Mouse (Mus musculus): Measurements from ENCODE around the gene Zfp3.

The Zfp3 gene

DNA sequence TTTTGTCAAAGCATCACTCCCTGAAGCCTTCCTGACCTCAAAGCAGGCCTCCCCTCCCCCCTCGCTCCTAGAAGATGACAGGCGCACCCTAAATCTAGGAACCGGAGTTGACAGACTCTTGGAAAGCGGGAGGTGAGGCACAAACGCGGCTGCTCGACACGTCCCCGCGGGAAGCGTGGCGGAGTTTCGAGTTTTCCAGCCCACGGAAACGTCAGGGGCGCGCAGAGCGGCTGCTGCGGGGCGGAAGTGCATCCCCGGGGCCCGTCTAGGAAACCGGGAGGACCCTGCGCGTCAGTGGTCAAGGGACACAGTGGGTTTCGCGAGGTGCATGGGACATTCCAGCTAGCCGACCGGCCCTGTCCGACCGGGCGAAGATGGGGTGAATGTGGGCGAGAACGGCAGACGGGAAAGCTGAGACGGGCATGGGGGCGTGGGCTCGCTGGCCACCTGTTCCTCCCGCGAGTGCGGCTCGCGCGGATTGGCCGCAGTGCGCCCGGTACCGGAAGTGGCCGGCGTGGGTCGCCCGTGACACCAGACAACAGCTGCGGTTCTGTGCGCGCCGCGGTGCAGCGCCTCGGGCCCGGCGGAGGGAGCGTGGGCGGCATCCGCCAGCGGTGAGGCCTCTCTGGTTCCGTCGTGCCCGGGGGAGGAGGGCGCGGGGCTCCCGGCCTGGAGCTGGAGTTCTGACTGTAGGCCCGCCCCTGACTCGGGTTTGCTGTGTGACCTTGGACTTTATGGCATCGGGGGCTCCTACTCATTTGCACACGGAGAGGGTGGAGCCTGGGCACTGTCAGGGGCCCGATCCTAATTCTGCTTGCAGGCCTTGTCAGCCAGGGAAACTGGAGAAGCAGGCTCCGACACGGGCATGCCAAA is at the start of gene Zfp3:
Gene Zfp3, plus strand, starts transcription at position 274 of the 873 bp plus-strand sequence.
- DNase-seq (ENCODE audit: low spot score) = peak; percentile 19

DNA sequence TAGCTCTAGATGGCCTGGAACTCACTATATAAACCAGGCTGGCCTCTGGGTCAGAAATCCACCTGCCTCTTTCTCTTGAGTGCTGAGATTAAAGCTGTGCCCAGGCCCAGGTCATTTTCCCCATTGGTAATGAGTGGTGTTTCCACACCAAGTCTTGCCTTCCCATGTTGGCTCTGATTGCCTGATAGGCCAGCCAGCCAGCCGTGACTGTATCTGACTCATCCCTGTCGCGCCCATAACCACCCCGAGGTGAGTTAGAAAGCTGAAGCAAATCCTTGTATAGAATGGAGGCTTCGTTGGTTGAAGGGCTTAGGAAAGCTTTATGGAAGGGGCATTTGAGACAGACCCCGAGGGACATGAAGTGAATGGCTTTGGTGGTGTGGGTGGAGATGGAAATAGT is 48.2 kb upstream of the Zfp3 start:
- DNase-seq (ENCODE audit: low spot score) = no peak

- DNase-seq (ENCODE audit: low spot score) = no peak
Measured at GRCm38 (mm10) chr11:70718481-70718880, 45.5 kb upstream of the Zfp3 start.

DNA sequence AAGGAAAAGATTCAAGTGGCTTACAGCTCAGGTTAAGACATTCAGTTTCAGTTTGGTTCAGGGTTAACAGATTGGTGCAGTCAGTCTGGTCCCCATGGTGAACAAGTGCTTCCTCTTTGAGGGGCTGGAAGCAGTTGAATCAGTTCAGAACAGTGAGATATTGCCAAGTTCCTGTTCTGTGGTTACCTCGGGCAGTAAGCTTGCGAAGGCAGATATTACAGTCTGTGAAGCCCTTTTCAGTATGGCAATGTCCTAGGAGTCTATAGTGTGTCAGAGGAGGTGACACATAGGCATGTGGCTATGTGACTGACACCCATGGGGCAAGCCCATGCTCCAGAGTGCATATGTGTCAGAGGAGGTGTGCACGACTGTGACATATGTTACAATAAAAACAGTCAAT is 43.4 kb upstream of the Zfp3 start:
- no peak for DNase-seq (ENCODE audit: low spot score)

- DNase-seq (ENCODE audit: low spot score) = no peak
Measured at GRCm38 (mm10) chr11:70721072-70721471, 42.9 kb upstream of the Zfp3 start.

- no peak for DNase-seq (ENCODE audit: low spot score)
Measured at GRCm38 (mm10) chr11:70724706-70725105, 39.3 kb upstream of the Zfp3 start.

DNA sequence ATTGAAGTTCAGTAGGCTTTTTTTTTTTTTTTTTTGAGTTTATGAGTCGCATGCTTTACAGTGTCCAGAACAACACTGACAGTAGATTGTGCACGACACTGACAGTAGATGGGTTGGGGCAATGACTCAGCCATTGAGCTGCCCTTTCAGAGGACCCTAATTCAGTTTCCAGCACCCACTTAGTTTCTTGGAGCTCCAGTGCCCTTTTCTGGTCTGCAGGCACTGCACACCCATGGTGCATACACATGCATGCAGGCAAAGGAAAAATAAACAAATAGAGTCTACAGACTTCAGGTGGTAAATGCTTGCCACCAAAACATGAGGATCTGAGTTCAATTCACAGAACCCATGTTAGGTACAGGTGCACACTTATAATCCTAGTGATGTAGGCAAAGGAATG is 37.4 kb upstream of the Zfp3 start:
- DNase-seq (ENCODE audit: low spot score) = no peak

- DNase-seq (ENCODE audit: low spot score) = no peak
Measured at GRCm38 (mm10) chr11:70727385-70727784, 36.6 kb upstream of the Zfp3 start.

DNA sequence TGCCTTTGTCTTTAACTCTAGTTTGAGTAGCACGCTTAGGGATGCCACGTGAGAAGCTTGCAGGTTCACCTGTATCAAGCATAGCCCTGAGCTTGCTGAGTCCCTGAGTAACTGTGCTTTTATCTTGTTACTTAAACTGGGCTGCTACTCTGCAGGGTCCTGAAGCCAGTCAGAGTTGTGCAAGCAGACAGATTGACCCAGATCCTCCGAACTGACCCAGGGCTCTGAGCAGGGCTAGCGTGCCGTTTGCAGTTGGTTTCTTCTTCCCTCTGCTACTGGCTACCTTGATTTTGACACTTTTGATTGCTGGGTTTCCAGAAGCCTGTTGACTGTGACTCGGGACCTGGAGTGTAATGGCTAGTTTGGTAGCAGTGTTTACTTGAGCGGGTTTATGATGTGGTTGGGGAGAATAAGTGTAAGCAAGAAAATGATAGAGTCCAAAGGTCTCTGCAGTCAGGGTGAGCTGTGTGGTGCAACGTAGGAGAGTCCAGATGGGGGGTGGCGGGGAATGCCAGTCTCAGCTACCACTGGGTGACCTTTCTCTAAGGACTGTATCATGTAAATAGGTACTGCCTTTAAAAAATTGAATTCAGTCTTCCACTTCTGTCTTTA is 33.5 kb upstream of the Zfp3 start:
- DNase-seq (ENCODE audit: low spot score) = no peak

GRCm38 (mm10) chr11:70731178-70731577 is 32.8 kb upstream of the Zfp3 start:
- no peak for DNase-seq (ENCODE audit: low spot score)

GRCm38 (mm10) chr11:70733256-70733655 is 30.8 kb upstream of the Zfp3 start:
- DNase-seq (ENCODE audit: low spot score) = no peak

GRCm38 (mm10) chr11:70737749-70738148 is 26.3 kb upstream of the Zfp3 start:
- DNase-seq (ENCODE audit: low spot score) = no peak

- no peak for DNase-seq (ENCODE audit: low spot score)
Measured at GRCm38 (mm10) chr11:70741603-70742002, 22.4 kb upstream of the Zfp3 start.

DNA sequence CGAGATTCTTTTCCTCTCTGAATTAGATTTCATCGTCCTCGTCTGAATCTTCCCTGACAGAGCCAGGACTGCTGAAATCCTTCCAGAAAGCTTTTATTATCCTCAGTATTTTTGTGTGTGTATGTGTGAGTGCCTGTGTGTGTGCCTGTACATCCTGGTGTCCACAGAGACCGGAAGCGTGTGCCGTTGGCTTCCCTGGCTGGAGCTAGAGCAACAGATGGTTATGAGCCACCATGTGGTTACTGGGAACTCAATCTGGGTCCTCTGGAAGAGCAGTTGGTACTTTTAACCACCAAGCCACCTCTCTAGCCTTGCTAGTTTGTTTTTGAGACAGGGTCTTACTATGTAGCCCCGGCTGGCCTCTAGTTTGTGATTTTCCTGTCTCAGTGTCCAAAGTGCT is 21.9 kb upstream of the Zfp3 start:
- DNase-seq (ENCODE audit: low spot score) = no peak

- DNase-seq (ENCODE audit: low spot score) = no peak
Measured at GRCm38 (mm10) chr11:70742581-70743459, 21.2 kb upstream of the Zfp3 start.

- no peak for DNase-seq (ENCODE audit: low spot score)
Measured at GRCm38 (mm10) chr11:70745636-70746035, 18.4 kb upstream of the Zfp3 start.

- no peak for DNase-seq (ENCODE audit: low spot score)
Measured at GRCm38 (mm10) chr11:70747876-70748545, 16.0 kb upstream of the Zfp3 start.

- DNase-seq (ENCODE audit: low spot score) = no peak
Measured at GRCm38 (mm10) chr11:70752337-70753017, 11.5 kb upstream of the Zfp3 start.

DNA sequence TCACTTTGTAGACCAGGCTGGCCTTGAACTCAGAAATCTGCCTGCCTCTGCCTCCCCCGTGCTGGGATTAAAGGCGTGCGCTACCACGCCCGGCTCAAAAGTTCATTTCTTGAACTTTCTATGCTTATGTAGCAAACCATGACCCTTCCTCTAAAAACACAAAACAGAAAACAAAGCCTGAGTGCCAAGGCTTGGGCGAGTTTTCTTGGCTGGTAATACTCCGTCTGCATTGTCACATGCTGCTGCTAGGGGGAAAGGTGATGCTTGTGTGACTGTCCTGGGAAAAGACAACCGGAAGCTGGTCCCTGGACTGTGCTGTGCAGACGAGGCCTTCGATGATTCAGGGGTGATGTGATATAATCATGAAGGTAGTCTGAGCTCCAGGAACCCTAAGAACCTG is 10.9 kb upstream of the Zfp3 start:
- DNase-seq (ENCODE audit: low spot score) = no peak

- DNase-seq (ENCODE audit: low spot score) = no peak
Measured at GRCm38 (mm10) chr11:70754476-70754875, 9.5 kb upstream of the Zfp3 start.

DNA sequence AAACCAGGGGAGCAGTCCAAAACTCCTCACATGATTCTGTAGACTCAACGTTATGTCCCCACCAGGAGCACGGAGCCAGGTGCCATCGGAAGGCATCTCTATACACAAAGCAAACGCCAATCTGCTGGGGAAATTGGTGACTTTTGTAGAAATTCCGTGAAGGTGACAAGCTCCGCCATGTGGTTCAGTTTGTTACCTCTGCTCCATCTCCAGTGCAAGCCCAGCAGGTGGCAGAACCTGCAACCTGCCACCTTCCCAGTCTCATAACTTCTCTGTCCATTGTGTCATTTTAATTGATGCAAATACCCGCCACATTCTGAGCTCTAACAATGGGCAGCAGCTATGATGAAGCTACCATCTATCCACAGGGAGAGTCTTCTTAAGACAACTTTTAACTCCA is 9.1 kb upstream of the Zfp3 start:
- no peak for DNase-seq (ENCODE audit: low spot score)
